Mouse (Mus musculus) cortical plate, adult 2 months (tissue): ENCODE data around the gene Kcnk1.

Source experiments
- CTCF ChIP-seq: fragments of 200-500 bp; IDR thresholded peaks from 2 replicates; pipeline ENCODE4 v1.5.1; 2011; ENCODE audit warnings: mild to moderate bottlenecking, control low read depth, low read length; ENCODE audit not compliant: insufficient read depth; ENCODE audit errors: extremely low read depth
- POLR2A ChIP-seq: fragments of 200-500 bp; IDR thresholded peaks from 2 replicates; pipeline ENCODE4 v1.6.1; 2011; ENCODE audit warnings: mild to moderate bottlenecking, low read length, control low read depth; ENCODE audit not compliant: insufficient read depth; ENCODE audit errors: extremely low read depth

DNA sequence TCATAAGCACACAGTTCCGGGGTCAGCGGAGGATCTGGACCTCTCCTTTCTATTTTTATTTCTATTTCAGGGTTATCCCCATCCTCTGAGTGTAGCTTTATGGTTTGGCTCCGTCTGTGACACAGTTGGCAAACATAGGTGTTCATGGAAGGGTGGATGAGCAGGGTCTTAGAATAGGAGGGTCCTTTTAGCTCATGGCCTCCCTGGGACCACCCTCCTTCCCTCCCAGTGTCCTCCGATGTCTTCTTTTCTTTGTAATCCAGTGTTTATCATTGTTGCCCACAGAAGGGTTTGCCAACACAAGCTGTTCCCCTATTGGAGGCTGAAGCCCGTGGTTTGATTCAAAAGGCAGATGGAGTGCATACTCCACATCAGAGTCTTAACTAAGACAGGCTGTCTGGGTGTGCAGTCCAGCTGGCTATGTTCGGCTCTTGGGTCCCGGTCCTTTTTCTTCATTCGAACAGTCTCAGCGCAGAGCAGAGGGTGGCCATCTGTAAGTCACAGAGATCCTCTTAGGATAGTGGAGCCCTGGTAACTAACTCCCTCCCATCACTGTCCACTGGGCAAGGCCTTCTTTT lies 69.0 kb downstream of the Kcnk1 start:
- TF ChIP-seq CTCF, result no peak
- no peak for TF ChIP-seq POLR2A
